Mouse (Mus musculus): Measurements from ENCODE around the gene Ppp2r2d. TPM values are rescaled to one million over a fixed set of nuclear protein-coding genes. Genes with fewer than 3 reads are reported as not detected.

The Ppp2r2d gene
- total and polyA plus RNA-seq, 2 experiments from 2014 or later: 27.8 to 31.7 TPM

- no peak overlapping the region for H3K9ac ChIP-seq (replicated peaks; ENCODE audit: low read depth, low read length)
- no peaks in the 10 kb centered on the region for H3K4me1 ChIP-seq (ENCODE audit: control insufficient read depth, insufficient read depth)
- TF ChIP-seq EP300 (IDR thresholded peaks at IDR 0.05; ENCODE audit: low read depth) (no peak), CTCF (IDR thresholded peaks at IDR 0.05; ENCODE audit: low read depth) (no peak)
- H3K36me3 ChIP-seq (replicated peaks; ENCODE audit: control insufficient read depth, insufficient read depth, low read length): no peaks in the 10 kb centered on the region
- DNase-seq (ENCODE audit: low spot score) (no peak), ATAC-seq (ENCODE audit: insufficient read depth, low read depth) (no peak)
- H3K27ac ChIP-seq (ENCODE audit: low read depth): no peak overlapping the region
- no peaks in the 10 kb centered on the region for H3K27me3 ChIP-seq (ENCODE audit: control insufficient read depth, insufficient read depth, low read length)
- 54% methylated on average over 6 of the region's 6 CpGs for WGBS
- no peak overlapping the region for H3K4me3 ChIP-seq (ENCODE audit: low read depth, low read length)
- H3K9me3 ChIP-seq (replicated peaks; ENCODE audit: control insufficient read depth, low read length): no peaks in the 10 kb centered on the region
- no peak overlapping the region for H3K4me2 ChIP-seq (ENCODE audit: low read depth, low read length)
Observed at GRCm38 (mm10) chr7:138824423-138824822, 21.5 kb upstream of the Ppp2r2d start.

GRCm38 (mm10) chr7:138824995-138825756, 20.7 kb upstream of the Ppp2r2d start:
- TF ChIP-seq CTCF (IDR thresholded peaks at IDR 0.05; ENCODE audit: low read depth) (no peak), EP300 (IDR thresholded peaks at IDR 0.05; ENCODE audit: low read depth) (no peak)
- H3K4me1 ChIP-seq (ENCODE audit: control insufficient read depth, insufficient read depth): no peaks in the 10 kb centered on the region

GRCm38 (mm10) chr7:138827812-138828211, 18.1 kb upstream of the Ppp2r2d start:
- Histone ChIP-seq H3K4me1 (ENCODE audit: control insufficient read depth, insufficient read depth) (no peaks in the 10 kb centered on the region), H3K4me3 (ENCODE audit: low read depth, low read length) (no peak overlapping the region), H3K9ac (replicated peaks; ENCODE audit: low read depth, low read length) (no peak overlapping the region), H3K4me2 (ENCODE audit: low read depth, low read length) (no peak overlapping the region), H3K36me3 (replicated peaks; ENCODE audit: control insufficient read depth, insufficient read depth, low read length) (no peaks in the 10 kb centered on the region), H3K9me3 (replicated peaks; ENCODE audit: control insufficient read depth, low read length) (no peaks in the 10 kb centered on the region), H3K27me3 (ENCODE audit: control insufficient read depth, insufficient read depth, low read length) (no peaks in the 10 kb centered on the region), H3K27ac (ENCODE audit: low read depth) (no peak overlapping the region)
- ATAC-seq (ENCODE audit: insufficient read depth, low read depth) (no peak), DNase-seq (ENCODE audit: low spot score) (peak; percentile 51)
- TF ChIP-seq CTCF (IDR thresholded peaks at IDR 0.05; ENCODE audit: low read depth) (peak; percentile 96), EP300 (IDR thresholded peaks at IDR 0.05; ENCODE audit: low read depth) (no peak)
- 17% methylated on average over 11 of the region's 11 CpGs for WGBS

More at GRCm38 (mm10) chr7:138824995-138825756, 20.7 kb upstream of the Ppp2r2d start:
- Histone ChIP-seq H3K4me3 (ENCODE audit: low read depth, low read length) (no peak overlapping the region), H3K4me2 (ENCODE audit: low read depth, low read length) (no peak overlapping the region), H3K9ac (replicated peaks; ENCODE audit: low read depth, low read length) (no peak overlapping the region), H3K27ac (ENCODE audit: low read depth) (no peak overlapping the region), H3K9me3 (replicated peaks; ENCODE audit: control insufficient read depth, low read length) (no peaks in the 10 kb centered on the region), H3K27me3 (ENCODE audit: control insufficient read depth, insufficient read depth, low read length) (no peaks in the 10 kb centered on the region), H3K36me3 (replicated peaks; ENCODE audit: control insufficient read depth, insufficient read depth, low read length) (no peaks in the 10 kb centered on the region)
- no peak for ATAC-seq (ENCODE audit: insufficient read depth, low read depth)
- DNase-seq (ENCODE audit: low spot score): no peak
- WGBS: 79% methylated on average over 19 of the region's 19 CpGs

DNA sequence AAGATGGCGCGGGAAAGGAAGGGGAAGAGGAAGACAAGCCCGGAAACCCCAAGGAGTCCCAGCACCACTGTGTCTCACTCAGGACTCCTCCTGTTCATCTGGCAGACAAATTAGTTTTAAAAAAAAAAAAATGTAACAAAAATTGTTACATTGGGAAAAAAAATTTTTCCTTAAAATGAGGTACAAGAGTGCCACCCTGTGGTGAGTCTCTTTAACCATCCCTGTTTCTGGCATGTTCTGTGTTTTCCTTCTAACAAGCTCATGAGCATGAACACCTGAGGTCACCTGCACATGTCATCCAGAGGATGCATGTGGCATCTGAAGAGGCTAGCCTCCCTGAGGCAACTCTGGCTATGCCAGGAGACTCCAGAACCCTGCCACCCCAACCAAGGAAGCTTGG, 10.9 kb upstream of the Ppp2r2d start:
- Histone ChIP-seq H3K4me1 (ENCODE audit: control insufficient read depth, insufficient read depth) (no peaks in the 10 kb centered on the region), H3K4me2 (ENCODE audit: low read depth, low read length) (no peak overlapping the region), H3K36me3 (replicated peaks; ENCODE audit: control insufficient read depth, insufficient read depth, low read length) (peaks cover 18% of the 10 kb centered on the region), H3K9me3 (replicated peaks; ENCODE audit: control insufficient read depth, low read length) (no peaks in the 10 kb centered on the region), H3K27me3 (ENCODE audit: control insufficient read depth, insufficient read depth, low read length) (no peaks in the 10 kb centered on the region), H3K4me3 (ENCODE audit: low read depth, low read length) (no peak overlapping the region), H3K27ac (ENCODE audit: low read depth) (no peak overlapping the region), H3K9ac (replicated peaks; ENCODE audit: low read depth, low read length) (no peak overlapping the region)
- WGBS: 83% methylated on average over 3 of the region's 3 CpGs
- no peak for TF ChIP-seq CTCF (IDR thresholded peaks at IDR 0.05; ENCODE audit: low read depth)
- ATAC-seq (ENCODE audit: insufficient read depth, low read depth) (no peak), DNase-seq (ENCODE audit: low spot score) (no peak)

DNA sequence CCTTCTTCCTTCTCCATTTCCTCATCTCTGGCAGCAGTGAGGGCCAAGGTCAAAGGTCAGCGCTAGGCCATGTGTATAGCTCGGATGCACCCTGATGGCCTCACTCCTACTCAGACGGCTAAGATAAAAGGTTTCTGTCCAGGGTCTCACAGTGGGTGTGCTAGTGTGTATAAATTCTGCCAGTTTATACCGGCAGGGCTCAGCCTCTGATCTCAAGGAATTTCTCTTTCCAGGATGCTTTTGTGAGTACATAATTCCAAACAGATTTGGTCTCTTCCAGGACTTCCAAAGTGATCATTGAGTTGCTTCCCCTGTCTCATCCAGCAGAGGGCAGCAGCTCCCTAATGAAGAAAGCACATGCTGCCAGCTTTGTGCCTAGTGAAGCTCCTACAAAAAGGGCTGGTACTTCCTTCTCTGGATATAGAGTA, 5.3 kb upstream of the Ppp2r2d start:
- no peak for TF ChIP-seq EP300 (IDR thresholded peaks at IDR 0.05; ENCODE audit: low read depth)
- peak; percentile 86 for TF ChIP-seq CTCF (IDR thresholded peaks at IDR 0.05; ENCODE audit: low read depth)

More for the DNA sequence above, 5.3 kb upstream of the Ppp2r2d start:
- Histone ChIP-seq H3K4me2 (ENCODE audit: low read depth, low read length) (no peak overlapping the region), H3K27me3 (ENCODE audit: control insufficient read depth, insufficient read depth, low read length) (no peaks in the 10 kb centered on the region), H3K4me1 (ENCODE audit: control insufficient read depth, insufficient read depth) (peaks cover 12% of the 10 kb centered on the region), H3K36me3 (replicated peaks; ENCODE audit: control insufficient read depth, insufficient read depth, low read length) (peaks cover 13% of the 10 kb centered on the region), H3K9ac (replicated peaks; ENCODE audit: low read depth, low read length) (no peak overlapping the region), H3K4me3 (ENCODE audit: low read depth, low read length) (no peak overlapping the region), H3K9me3 (replicated peaks; ENCODE audit: control insufficient read depth, low read length) (no peaks in the 10 kb centered on the region), H3K27ac (ENCODE audit: low read depth) (no peak overlapping the region)
- peak; percentile 54 for DNase-seq (ENCODE audit: low spot score)
- WGBS: 49% methylated on average over 4 of the region's 4 CpGs
- ATAC-seq (ENCODE audit: insufficient read depth, low read depth): peak; percentile 40; the same call in 1 of the 2 replicates
